Mouse (Mus musculus) right cerebral cortex, postnatal 36 days (tissue): ENCODE results near the gene Rims1.

Experiments used
- DNase-seq, 2 experiments: peaks; one replicate each; pipeline ENCODE4 v3.0.0; 2022; ENCODE audit warnings: low spot score in 2 of 2, mixed read lengths in 1 of 2

The Rims1 gene

DNA sequence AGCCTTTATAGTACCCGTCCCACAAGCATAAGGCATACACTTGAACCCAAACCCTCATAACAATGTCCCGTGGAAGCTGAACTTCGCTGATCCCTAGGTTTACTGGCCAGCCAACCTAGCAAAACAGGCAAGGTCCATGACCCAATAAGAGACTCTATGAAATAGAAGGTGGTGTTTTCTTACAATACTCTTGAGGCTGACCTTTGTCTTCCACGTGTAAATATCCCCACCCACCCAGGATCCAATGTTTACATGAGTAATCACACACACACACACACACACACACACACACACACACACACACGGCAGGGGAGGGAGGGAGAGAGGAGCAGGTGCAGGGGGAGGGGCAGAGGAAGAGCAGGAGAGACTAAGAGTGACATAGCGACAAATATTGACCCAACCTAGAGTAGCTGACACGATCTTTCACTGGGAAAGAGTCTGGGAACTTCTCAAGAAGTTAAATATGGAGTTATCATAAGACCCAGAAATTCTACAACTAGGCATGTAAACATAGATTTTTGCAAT lies 217.9 kb downstream of the Rims1 start:
- no peak for DNase-seq

- no peak for DNase-seq
These were observed 220.2 kb downstream of the Rims1 start for GRCm38 (mm10) chr1:22585560-22585959.

DNA sequence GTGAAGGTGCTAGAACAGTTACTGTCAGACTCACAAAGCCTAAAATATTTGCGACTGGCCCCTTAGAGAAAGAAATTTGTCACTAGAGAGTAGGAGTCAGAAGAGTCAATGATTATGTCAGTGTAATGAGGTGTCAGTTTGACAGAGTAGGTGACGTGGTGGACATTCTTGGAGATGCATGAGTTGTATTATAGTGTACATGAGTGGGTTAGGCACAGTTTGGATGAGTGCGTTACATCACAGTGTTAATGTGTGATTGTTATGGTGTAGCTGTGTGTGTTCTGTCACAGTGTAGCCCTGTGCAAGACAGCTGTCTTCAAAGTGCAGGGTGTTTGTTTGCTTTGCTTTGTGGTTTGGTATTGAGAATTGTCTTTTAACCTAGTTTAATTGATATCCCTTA lies 226.3 kb downstream of the Rims1 start:
- DNase-seq, result no peak

DNA sequence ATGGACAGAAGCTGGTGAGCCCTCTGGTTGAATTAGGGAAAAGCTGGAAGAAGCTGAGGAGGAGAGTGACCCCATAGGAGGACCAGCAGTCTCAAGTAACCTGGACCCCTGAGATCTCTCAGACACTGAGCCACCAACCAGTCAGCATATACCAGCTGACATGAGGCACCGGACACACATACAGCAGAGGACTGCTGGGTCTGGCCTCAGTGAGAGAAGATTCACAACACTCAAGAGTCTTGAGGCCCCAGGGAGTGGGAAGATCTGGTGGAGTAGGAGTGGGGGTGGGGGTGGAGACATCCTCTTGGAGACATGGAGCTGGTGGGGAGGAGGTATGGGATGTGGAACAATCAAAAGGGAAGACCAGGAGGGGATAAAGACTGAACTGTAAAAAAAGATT lies 233.1 kb downstream of the Rims1 start:
- DNase-seq, result no peak

- DNase-seq, result no peak
These were observed 259.5 kb downstream of the Rims1 start for GRCm38 (mm10) chr1:22546273-22546672.

DNA sequence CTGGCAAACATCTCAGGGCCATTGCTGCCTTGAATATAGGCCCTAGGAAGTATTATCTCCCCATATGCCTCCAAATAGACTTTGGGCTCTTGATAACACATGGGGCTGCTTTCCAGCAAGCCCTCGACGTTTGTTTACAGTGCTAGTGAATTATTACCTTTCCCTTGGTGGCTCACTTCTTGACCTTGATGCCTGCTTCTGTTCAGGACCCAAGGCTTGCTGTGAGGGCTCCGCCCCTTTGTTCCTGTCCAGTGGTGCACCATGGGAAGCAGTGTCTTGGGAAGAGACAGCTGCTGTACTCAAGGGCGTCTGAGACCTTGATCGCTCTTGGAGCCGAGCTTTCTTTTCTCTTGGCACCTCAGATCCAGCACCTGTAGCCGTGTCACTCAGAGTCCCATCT lies 267.7 kb downstream of the Rims1 start:
- DNase-seq, result no peak

- DNase-seq, result no peak
These were observed 269.0 kb downstream of the Rims1 start for GRCm38 (mm10) chr1:22536776-22537175.

DNA sequence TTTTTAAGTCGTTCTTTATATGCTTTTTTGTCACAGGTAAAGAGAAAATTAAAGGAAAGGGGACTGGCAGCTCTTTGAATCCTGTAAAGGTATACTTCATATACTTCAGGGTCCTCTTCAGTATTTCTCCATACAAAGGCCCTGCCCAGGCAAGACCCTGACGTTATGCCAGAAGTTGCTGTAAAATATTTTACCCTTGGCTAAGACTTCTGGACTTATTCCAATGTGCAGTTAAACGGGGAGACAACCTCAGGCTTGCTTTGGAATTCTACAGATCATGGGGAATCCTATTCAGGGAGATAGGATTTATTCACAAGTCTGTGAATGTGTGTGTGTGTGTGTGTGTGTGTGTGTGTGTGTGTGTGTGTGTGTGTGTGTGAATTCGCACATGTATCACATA lies 270.7 kb downstream of the Rims1 start:
- DNase-seq, result no peak

DNA sequence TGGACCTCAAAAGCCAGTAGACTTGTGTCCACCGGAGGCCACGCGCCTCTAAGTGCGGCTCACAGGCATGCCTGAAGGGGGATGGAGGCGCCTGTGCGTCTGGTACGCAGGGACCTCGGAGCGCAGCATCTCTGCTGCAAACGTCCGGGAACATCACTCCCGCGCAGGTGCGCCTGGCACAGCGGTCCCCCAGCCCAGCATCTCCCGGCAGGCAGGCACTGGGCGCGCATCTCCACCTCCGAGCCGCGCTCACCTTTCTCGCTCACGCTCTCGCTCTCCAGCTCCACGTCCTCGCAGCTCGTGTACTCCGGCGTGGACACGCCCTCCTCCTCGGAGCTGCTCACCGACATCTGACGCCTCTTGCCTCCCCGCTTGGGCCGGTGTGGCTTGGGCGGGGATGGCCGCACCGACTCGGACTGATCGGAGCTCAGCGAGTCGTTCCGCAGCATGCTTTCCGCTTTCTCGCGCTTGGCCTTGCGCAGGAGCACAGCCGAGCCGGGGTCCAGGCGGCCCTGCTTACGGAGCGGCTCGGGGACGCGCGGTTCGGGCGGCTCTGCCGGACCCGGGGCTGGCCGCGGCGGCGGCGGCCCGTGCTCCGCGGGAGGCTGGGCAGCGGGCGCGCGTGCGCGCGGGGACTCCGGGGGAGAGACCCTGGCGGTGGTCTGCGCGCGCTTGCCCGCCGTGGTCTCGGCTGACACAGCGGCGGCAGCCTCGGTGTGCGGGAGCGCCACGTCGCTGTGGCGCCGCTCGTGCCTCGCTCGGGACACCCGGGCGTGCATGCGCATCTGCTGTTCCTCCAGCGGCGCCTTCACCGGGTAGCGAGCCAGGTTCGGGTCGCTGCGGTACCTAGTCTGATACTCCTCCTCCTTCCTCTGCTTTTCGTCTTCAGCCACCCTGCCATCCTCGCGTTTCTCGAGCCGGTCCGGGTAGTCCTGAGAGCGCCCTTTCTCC lies 272.4 kb downstream of the Rims1 start:
- DNase-seq, result peak; percentile 24 to 41

GRCm38 (mm10) chr1:22515103-22515502 lies 290.7 kb downstream of the Rims1 start:
- no peak for DNase-seq

GRCm38 (mm10) chr1:22512421-22512820 lies 293.4 kb downstream of the Rims1 start:
- DNase-seq, result no peak

DNA sequence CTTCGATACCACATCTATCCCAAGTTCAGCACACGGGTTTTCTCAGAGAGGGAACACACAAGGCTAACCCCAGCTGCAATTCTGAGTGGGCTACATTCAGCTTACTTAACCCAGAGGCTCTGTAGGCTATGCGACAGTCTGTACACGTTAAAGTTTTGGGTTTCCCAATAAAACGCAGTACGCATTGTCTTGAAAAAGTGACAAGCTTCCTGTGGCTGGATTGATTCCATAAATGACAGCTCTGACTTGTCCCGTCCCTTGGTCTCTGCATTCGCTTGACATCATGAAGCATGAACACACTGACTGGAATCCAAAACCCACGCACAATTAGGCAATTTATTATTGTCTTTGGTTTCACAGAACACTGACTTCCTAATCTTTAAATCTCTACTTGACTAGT lies 294.2 kb downstream of the Rims1 start:
- DNase-seq, result no peak

- DNase-seq, result no peak
These were observed 296.8 kb downstream of the Rims1 start for GRCm38 (mm10) chr1:22508735-22509615.

GRCm38 (mm10) chr1:22487270-22487864 lies 318.4 kb downstream of the Rims1 start:
- DNase-seq, result no peak

GRCm38 (mm10) chr1:22476220-22476619 lies 329.6 kb downstream of the Rims1 start:
- DNase-seq, result no peak

- DNase-seq, result no peak
These were observed 338.8 kb downstream of the Rims1 start for GRCm38 (mm10) chr1:22467033-22467432.

GRCm38 (mm10) chr1:22466597-22466996 lies 339.2 kb downstream of the Rims1 start:
- no peak for DNase-seq

DNA sequence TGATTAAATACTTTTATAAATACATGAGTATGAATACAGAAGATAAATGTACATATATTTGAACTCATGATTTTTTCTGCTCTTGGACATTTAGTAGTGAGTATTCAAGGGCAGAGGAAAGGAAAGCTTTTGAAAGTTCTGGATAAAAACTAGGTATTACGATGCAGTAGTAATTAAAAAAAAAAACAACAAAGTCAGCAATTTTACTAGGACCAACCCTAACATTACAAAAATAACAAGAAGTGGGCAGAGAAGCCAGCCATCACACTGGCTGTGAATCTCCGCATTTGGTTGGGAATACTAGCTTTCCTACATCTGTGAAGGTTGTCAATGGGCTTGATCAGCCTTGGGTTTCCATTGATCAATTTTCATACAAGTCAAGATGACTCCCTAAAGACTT lies 381.8 kb downstream of the Rims1 start:
- DNase-seq, result no peak

GRCm38 (mm10) chr1:22422102-22422501 lies 383.7 kb downstream of the Rims1 start:
- DNase-seq, result no peak

GRCm38 (mm10) chr1:22410173-22410572 lies 395.6 kb downstream of the Rims1 start:
- no peak for DNase-seq

DNA sequence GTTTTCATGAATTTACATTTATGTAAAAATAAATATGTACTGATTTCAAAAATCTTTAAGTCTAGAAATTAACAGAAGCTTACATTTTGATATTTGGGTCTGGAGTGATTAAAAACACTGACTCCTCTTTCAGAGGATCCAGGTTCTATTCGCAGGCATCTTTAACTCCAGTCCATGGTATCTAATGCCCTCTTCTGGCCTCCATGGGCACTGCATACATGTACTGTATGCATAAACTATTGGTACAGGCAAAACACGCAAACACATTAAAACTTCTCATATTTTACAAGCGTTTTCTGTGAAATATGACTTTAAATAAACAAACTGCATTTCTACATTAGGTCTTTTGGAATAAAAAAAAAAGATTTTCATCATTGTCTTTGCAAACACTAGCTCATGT lies 419.4 kb downstream of the Rims1 start:
- no peak for DNase-seq

GRCm38 (mm10) chr1:22377652-22378051 lies 428.1 kb downstream of the Rims1 start:
- no peak for DNase-seq
